In genomic region chr11:71390616-71391015, GRCm38 (mm10) we compare ENCODE assay signal across 20 mouse cellular contexts.
A peak's percentile ranks its signal among the peaks of the same experiment; 100 is the strongest.
DNase-seq lines count a peak whose midpoint lies in the region; ATAC-seq lines count a peak whose summit lies in the region.
"Had no signal": no experiment of that assay in that cellular context is flagged by ENCODE, and none has a peak within 500 bp of the region (broad histone marks: within the 10 kb centered on the region; RNA-seq: fewer than 3 reads in every experiment).

No protein-coding gene starts in this region.

- H3K9me3 ChIP-seq in forebrain, embryonic 10.5 days: no peaks in the 10 kb centered on the region
- H3K9me3 ChIP-seq in forebrain, embryonic 12.5 days: no peaks in the 10 kb centered on the region
- no peaks in the 10 kb centered on the region for H3K9me3 ChIP-seq in hindbrain, embryonic 11.5 days (ENCODE audit: control insufficient read depth, low read length)
- H3K9me3 ChIP-seq in hindbrain, embryonic 13.5 days: no peaks in the 10 kb centered on the region
- no peaks in the 10 kb centered on the region for H3K9me3 ChIP-seq in midbrain, embryonic 11.5 days (ENCODE audit: control insufficient read depth, low read length)
- no peaks in the 10 kb centered on the region for H3K9me3 ChIP-seq in midbrain, embryonic 16.5 days (replicated peaks; ENCODE audit: control insufficient read depth, low read length, poor library complexity, severe bottlenecking)
- no peaks in the 10 kb centered on the region for H3K9me3 ChIP-seq in midbrain, embryonic 14.5 days (ENCODE audit: control insufficient read depth, low read length)
- H3K9me3 ChIP-seq: embryonic facial prominence, embryonic 15.5 days; hindbrain, embryonic 15.5 days had no signal

- DNase-seq in forebrain, embryonic 10.5 days (ENCODE audit: extremely low spot score, low spot score): no peak
- no peak for DNase-seq in hindbrain, embryonic 11.5 days (ENCODE audit: low spot score)
- peak; percentile 60 for DNase-seq in midbrain, embryonic 11.5 days (ENCODE audit: low spot score, missing footprints)
- DNase-seq in midbrain, embryonic 14.5 days: no peak
- DNase-seq: adrenal gland, postnatal 10 days; B cell, adult 2 months; cerebellum, adult 11 months; cerebellum, adult 8-10 months; embryo, embryonic 11 days; gastrocnemius, adult 2 months; gastrocnemius, postnatal 25 days; heart, postnatal 10 days had no signal

- no peak for ATAC-seq in forebrain, embryonic 12.5 days (ENCODE audit: low FRiP score)
- ATAC-seq in hindbrain, embryonic 11.5 days (ENCODE audit: low FRiP score): no peak
- no peak for ATAC-seq in hindbrain, embryonic 13.5 days (ENCODE audit: low FRiP score)
- ATAC-seq in midbrain, embryonic 11.5 days (ENCODE audit: low FRiP score): no peak
- no peak for ATAC-seq in midbrain, embryonic 16.5 days
- ATAC-seq in midbrain, embryonic 14.5 days (ENCODE audit: low FRiP score, low TSS enrichment): no peak
- ATAC-seq: CD4-positive, CD25-positive, alpha-beta regulatory T cell, adult 4 months had no signal

- H3K4me3 ChIP-seq in forebrain, embryonic 10.5 days: no peak overlapping the region
- no peak overlapping the region for H3K4me3 ChIP-seq in forebrain, embryonic 12.5 days (replicated peaks)
- no peak overlapping the region for H3K4me3 ChIP-seq in hindbrain, embryonic 11.5 days (ENCODE audit: low read depth, low read length)
- no peak overlapping the region for H3K4me3 ChIP-seq in hindbrain, embryonic 13.5 days
- no peak overlapping the region for H3K4me3 ChIP-seq in midbrain, embryonic 11.5 days (ENCODE audit: low read depth, low read length)
- H3K4me3 ChIP-seq in midbrain, embryonic 16.5 days (ENCODE audit: low read depth, low read length): no peak overlapping the region
- H3K4me3 ChIP-seq in midbrain, embryonic 14.5 days (replicated peaks; ENCODE audit: low read depth, low read length): no peak overlapping the region
- H3K4me3 ChIP-seq: embryonic facial prominence, embryonic 15.5 days; erythroblast, embryonic 14.5 days; gastrocnemius, adult 2 months; hindbrain, embryonic 15.5 days had no signal

- H3K27ac ChIP-seq in forebrain, embryonic 10.5 days: 0 out of 2 replicates have a peak overlapping the region, but pooled peaks have one; percentile 25
- H3K27ac ChIP-seq in forebrain, embryonic 12.5 days: no peak overlapping the region
- 0 out of 2 replicates have a peak overlapping the region, but pooled peaks have one; percentile 33 for H3K27ac ChIP-seq in hindbrain, embryonic 11.5 days (ENCODE audit: low read depth, low read length)
- no peak overlapping the region; the same call in 1 of the 2 replicates for H3K27ac ChIP-seq in hindbrain, embryonic 13.5 days
- no peak overlapping the region for H3K27ac ChIP-seq in midbrain, embryonic 11.5 days (ENCODE audit: low read depth, low read length)
- no peak overlapping the region for H3K27ac ChIP-seq in midbrain, embryonic 16.5 days (ENCODE audit: low read length)
- peak overlapping the region; percentile 58; the same call in 1 of the 2 replicates for H3K27ac ChIP-seq in midbrain, embryonic 14.5 days (replicated peaks; ENCODE audit: low read depth, low read length)
- H3K27ac ChIP-seq: embryonic facial prominence, embryonic 15.5 days; gastrocnemius, adult 2 months had no signal

- no peak overlapping the region for H3K9ac ChIP-seq in forebrain, embryonic 12.5 days
- no peak overlapping the region for H3K9ac ChIP-seq in hindbrain, embryonic 11.5 days (ENCODE audit: low read depth, low read length)
- no peak overlapping the region for H3K9ac ChIP-seq in hindbrain, embryonic 13.5 days
- H3K9ac ChIP-seq in midbrain, embryonic 11.5 days (ENCODE audit: low read length): no peak overlapping the region
- no peak overlapping the region for H3K9ac ChIP-seq in midbrain, embryonic 16.5 days (ENCODE audit: low read depth, low read length)
- H3K9ac ChIP-seq in midbrain, embryonic 14.5 days (replicated peaks; ENCODE audit: low read length): no peak overlapping the region
- H3K9ac ChIP-seq: embryonic facial prominence, embryonic 15.5 days; hindbrain, embryonic 15.5 days had no signal

- peaks cover 16% of the 10 kb centered on the region for H3K4me1 ChIP-seq in forebrain, embryonic 10.5 days
- H3K4me1 ChIP-seq in forebrain, embryonic 12.5 days: peaks cover 8% of the 10 kb centered on the region
- H3K4me1 ChIP-seq in hindbrain, embryonic 11.5 days (replicated peaks; ENCODE audit: control insufficient read depth, insufficient read depth, low read length): no peaks in the 10 kb centered on the region
- H3K4me1 ChIP-seq in hindbrain, embryonic 13.5 days (replicated peaks): peaks cover 16% of the 10 kb centered on the region
- peaks cover 7% of the 10 kb centered on the region; the same call in 1 of the 2 replicates for H3K4me1 ChIP-seq in midbrain, embryonic 11.5 days (ENCODE audit: control insufficient read depth, insufficient read depth, low read length)
- H3K4me1 ChIP-seq in midbrain, embryonic 16.5 days (ENCODE audit: control insufficient read depth, insufficient read depth, low read length): peaks cover 16% of the 10 kb centered on the region
- H3K4me1 ChIP-seq in midbrain, embryonic 14.5 days (ENCODE audit: control insufficient read depth, insufficient read depth, low read length): peaks cover 9% of the 10 kb centered on the region; the same call in 1 of the 2 replicates
- H3K4me1 ChIP-seq: embryonic facial prominence, embryonic 15.5 days had no signal

- no peaks in the 10 kb centered on the region for H3K36me3 ChIP-seq in forebrain, embryonic 10.5 days (replicated peaks)
- H3K36me3 ChIP-seq in forebrain, embryonic 12.5 days (replicated peaks): no peaks in the 10 kb centered on the region
- no peaks in the 10 kb centered on the region for H3K36me3 ChIP-seq in hindbrain, embryonic 11.5 days (ENCODE audit: control insufficient read depth, insufficient read depth, low read length)
- no peaks in the 10 kb centered on the region for H3K36me3 ChIP-seq in hindbrain, embryonic 13.5 days
- no peaks in the 10 kb centered on the region for H3K36me3 ChIP-seq in midbrain, embryonic 11.5 days (ENCODE audit: control insufficient read depth, insufficient read depth, low read length)
- no peaks in the 10 kb centered on the region for H3K36me3 ChIP-seq in midbrain, embryonic 16.5 days (ENCODE audit: control insufficient read depth, insufficient read depth, low read length)
- no peaks in the 10 kb centered on the region for H3K36me3 ChIP-seq in midbrain, embryonic 14.5 days (ENCODE audit: control insufficient read depth, insufficient read depth, low read length)
- H3K36me3 ChIP-seq: embryonic facial prominence, embryonic 15.5 days; G1E; hindbrain, embryonic 15.5 days had no signal

- 83% methylated on average over 3 of the region's 3 CpGs for WGBS in forebrain, embryonic 10.5 days
- WGBS in forebrain, embryonic 12.5 days: 73% methylated on average over 3 of the region's 3 CpGs
- 78% methylated on average over 3 of the region's 3 CpGs for WGBS in hindbrain, embryonic 11.5 days
- WGBS in hindbrain, embryonic 13.5 days: 83% methylated on average over 3 of the region's 3 CpGs
- 75% methylated on average over 3 of the region's 3 CpGs for WGBS in midbrain, embryonic 11.5 days
- 70% methylated on average over 3 of the region's 3 CpGs for WGBS in midbrain, embryonic 16.5 days
- 67% methylated on average over 3 of the region's 3 CpGs for WGBS in midbrain, embryonic 14.5 days

- no peak overlapping the region for H3K4me2 ChIP-seq in forebrain, embryonic 12.5 days
- no peak overlapping the region for H3K4me2 ChIP-seq in hindbrain, embryonic 11.5 days (replicated peaks; ENCODE audit: low read depth, low read length)
- no peak overlapping the region for H3K4me2 ChIP-seq in hindbrain, embryonic 13.5 days
- H3K4me2 ChIP-seq in midbrain, embryonic 11.5 days: no peak overlapping the region
- H3K4me2 ChIP-seq in midbrain, embryonic 16.5 days (ENCODE audit: low read length): no peak overlapping the region
- no peak overlapping the region for H3K4me2 ChIP-seq in midbrain, embryonic 14.5 days (ENCODE audit: low read length)
- H3K4me2 ChIP-seq: embryonic facial prominence, embryonic 15.5 days had no signal

- no peaks in the 10 kb centered on the region for H3K27me3 ChIP-seq in forebrain, embryonic 10.5 days (ENCODE audit: poor library complexity, severe bottlenecking)
- H3K27me3 ChIP-seq in forebrain, embryonic 12.5 days: no peaks in the 10 kb centered on the region
- no peaks in the 10 kb centered on the region for H3K27me3 ChIP-seq in hindbrain, embryonic 11.5 days (ENCODE audit: control insufficient read depth, insufficient read depth, low read length)
- H3K27me3 ChIP-seq in hindbrain, embryonic 13.5 days: no peaks in the 10 kb centered on the region
- H3K27me3 ChIP-seq in midbrain, embryonic 11.5 days (ENCODE audit: control insufficient read depth, insufficient read depth, low read length): no peaks in the 10 kb centered on the region
- no peaks in the 10 kb centered on the region for H3K27me3 ChIP-seq in midbrain, embryonic 16.5 days (ENCODE audit: control insufficient read depth, insufficient read depth, low read depth, low read length)
- no peaks in the 10 kb centered on the region for H3K27me3 ChIP-seq in midbrain, embryonic 14.5 days (ENCODE audit: control insufficient read depth, insufficient read depth, low read length)
- H3K27me3 ChIP-seq: embryonic facial prominence, embryonic 15.5 days; hindbrain, embryonic 15.5 days had no signal

Comparison
In these comparisons a context has a peak if more than half of its experiments do, and no peak if none do; other contexts are left out.
1. H3K27ac ChIP-seq: peak in forebrain, embryonic 10.5 days (single experiment), hindbrain, embryonic 11.5 days (single experiment) and midbrain, embryonic 14.5 days (single experiment); none in forebrain, embryonic 12.5 days (single experiment), hindbrain, embryonic 13.5 days (single experiment), midbrain, embryonic 11.5 days (single experiment) and midbrain, embryonic 16.5 days (single experiment).